Mouse (Mus musculus) heart, adult 2 months (tissue): ENCODE data around the gene Blm. TPM values are rescaled to one million over a fixed set of nuclear protein-coding genes. Genes with fewer than 3 reads are reported as not detected.
A peak's percentile ranks its signal among the peaks of the same experiment; 100 is the strongest.

Source experiments
- DNase-seq, 2 experiments: peaks; one replicate each; pipeline ENCODE4 v3.0.0; 2021
- H3K27ac ChIP-seq: fragments of 200-600 bp; 2 replicates; pipeline ENCODE4 v1.8.1; 2022
- H3K27me3 ChIP-seq: fragments of 200-500 bp; 2 replicates; pipeline ENCODE4 v1.6.1; 2012; ENCODE audit warnings: mild to moderate bottlenecking, low read length, inconsistent platforms, mixed read lengths; ENCODE audit not compliant: control insufficient read depth, insufficient read depth
- H3K36me3 ChIP-seq: fragments of 200-500 bp; 2 replicates; pipeline ENCODE4 v1.6.1; 2012; ENCODE audit warnings: low read length, inconsistent platforms; ENCODE audit not compliant: control insufficient read depth, insufficient read depth
- H3K4me1 ChIP-seq: fragments of 200-500 bp; 2 replicates; pipeline ENCODE4 v1.6.1; 2011; ENCODE audit warnings: low read length; ENCODE audit not compliant: control insufficient read depth, insufficient read depth
- H3K4me3 ChIP-seq: fragments of 200-600 bp; 2 replicates; pipeline ENCODE4 v1.8.1; 2022
- H3K79me2 ChIP-seq: fragments of 200-500 bp; replicated peaks from 2 replicates; pipeline ENCODE4 v1.6.1; 2012; ENCODE audit warnings: mild to moderate bottlenecking, inconsistent platforms, low read length, moderate library complexity, mixed read lengths; ENCODE audit not compliant: control insufficient read depth, insufficient read depth
- H3K9ac ChIP-seq: fragments of 200-500 bp; 2 replicates; pipeline ENCODE4 v1.6.1; 2012; ENCODE audit warnings: low read depth, mild to moderate bottlenecking, control low read depth, inconsistent platforms, low read length, mixed read lengths
- CTCF ChIP-seq: fragments of 200-600 bp; IDR thresholded peaks from 2 replicates; pipeline ENCODE4 v1.8.1; 2022; ENCODE audit warnings: antibody characterized with exemption, mild to moderate bottlenecking, moderate library complexity
- EP300 ChIP-seq: fragments of 200-500 bp; IDR thresholded peaks from 2 replicates; pipeline ENCODE4 v1.6.1; 2011; ENCODE audit warnings: low read depth, low read length, control low read depth; ENCODE audit not compliant: insufficient read depth
- POLR2A ChIP-seq: fragments of 200-500 bp; IDR thresholded peaks from 2 replicates; pipeline ENCODE4 v1.6.1; 2011; ENCODE audit warnings: mild to moderate bottlenecking, low read depth, low read length, control low read depth; ENCODE audit not compliant: insufficient read depth
- WGBS: fragments of 180-500 bp; shearing (Covaris S2); methylation state at CpG from one replicate; pipeline ENCODE4 v1.1.7; 2018; 5-methylcytosine and 5-hydroxymethylcytosine counted together
- intact Hi-C: fragments of 180-260 bp; cut with DNase I; formaldehyde crosslinking; loops from one replicate; pipeline ENCODE4 v1.15.1; 2025
- polyA plus RNA-seq: library from polyadenylated mRNA; depleted of rRNA; stranded (reverse); fragments of >200 nt; gene quantifications from 2 replicates; pipeline ENCODE4 v1.2.3, GENCODE M21; 2012
- total RNA-seq, 2 experiments: library from RNA; stranded (reverse); gene quantifications; 2 replicates each; pipeline ENCODE4 v1.2.3; 2021

Gene Blm
- total and polyA plus RNA-seq, 3 experiments, result 0.59 to 1.3 (median 0.91) TPM

DNA sequence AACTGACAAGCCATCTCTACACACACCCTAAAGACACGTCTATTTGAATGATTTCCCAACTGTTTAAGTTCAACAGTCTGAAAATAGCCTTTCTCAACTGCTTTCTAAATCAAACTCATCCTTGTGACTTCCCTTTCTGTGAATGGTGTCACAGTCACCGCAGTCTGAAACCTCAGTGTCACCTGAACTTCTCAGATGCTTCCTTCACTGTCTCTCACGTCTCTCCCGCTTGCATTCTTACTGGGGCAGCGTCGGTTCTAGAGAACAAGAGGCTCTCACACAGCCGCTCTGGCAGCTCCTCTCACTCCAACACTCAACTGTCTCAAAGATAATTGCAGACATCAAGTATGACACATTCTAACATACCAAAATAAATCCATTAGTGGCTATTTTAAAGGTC lies 33.9 kb downstream of the Blm start:
- no peaks in the 10 kb centered on the region; the same call in 1 of the 2 replicates for H3K36me3 ChIP-seq
- DNase-seq, result no peak
- 50% methylated on average over 7 of the region's 7 CpGs for WGBS
- H3K4me3 ChIP-seq, result no peak overlapping the region
- intact Hi-C loops, result no loop called here
- no peaks in the 10 kb centered on the region; the same call in 1 of the 2 replicates for H3K4me1 ChIP-seq
- no peaks in the 10 kb centered on the region for H3K79me2 ChIP-seq
- TF ChIP-seq CTCF (no peak), POLR2A (no peak), EP300 (no peak)
- H3K9ac ChIP-seq, result no peak overlapping the region
- no peaks in the 10 kb centered on the region for H3K27me3 ChIP-seq
- H3K27ac ChIP-seq, result no peak overlapping the region

DNA sequence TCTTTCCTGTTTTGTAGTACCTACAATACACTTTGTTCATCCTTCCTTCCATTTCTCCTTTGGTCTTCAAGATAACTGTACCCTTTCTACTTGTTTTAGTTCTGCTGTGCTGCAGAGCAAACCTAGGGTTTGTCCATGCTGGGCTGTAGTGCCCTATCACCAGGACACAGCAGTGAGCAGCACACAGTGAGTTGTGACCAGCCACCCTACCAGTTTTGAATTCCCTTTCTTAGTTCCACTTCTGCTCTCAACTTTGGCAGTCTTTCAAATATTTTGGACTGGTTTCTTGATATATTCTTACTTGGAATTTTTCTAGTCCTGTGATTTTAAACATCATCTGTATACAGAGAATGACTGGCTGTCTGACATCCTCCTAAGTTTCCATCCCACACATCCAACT lies 34.8 kb downstream of the Blm start:
- Histone ChIP-seq H3K9ac (no peak overlapping the region), H3K4me1 (no peaks in the 10 kb centered on the region; the same call in 1 of the 2 replicates), H3K27ac (no peak overlapping the region), H3K79me2 (no peaks in the 10 kb centered on the region), H3K4me3 (no peak overlapping the region), H3K36me3 (no peaks in the 10 kb centered on the region; the same call in 1 of the 2 replicates), H3K27me3 (no peaks in the 10 kb centered on the region)
- intact Hi-C loops, result no loop called here
- no peak for TF ChIP-seq CTCF
- no peak for TF ChIP-seq EP300
- no peak for TF ChIP-seq POLR2A
- DNase-seq, result no peak

DNA sequence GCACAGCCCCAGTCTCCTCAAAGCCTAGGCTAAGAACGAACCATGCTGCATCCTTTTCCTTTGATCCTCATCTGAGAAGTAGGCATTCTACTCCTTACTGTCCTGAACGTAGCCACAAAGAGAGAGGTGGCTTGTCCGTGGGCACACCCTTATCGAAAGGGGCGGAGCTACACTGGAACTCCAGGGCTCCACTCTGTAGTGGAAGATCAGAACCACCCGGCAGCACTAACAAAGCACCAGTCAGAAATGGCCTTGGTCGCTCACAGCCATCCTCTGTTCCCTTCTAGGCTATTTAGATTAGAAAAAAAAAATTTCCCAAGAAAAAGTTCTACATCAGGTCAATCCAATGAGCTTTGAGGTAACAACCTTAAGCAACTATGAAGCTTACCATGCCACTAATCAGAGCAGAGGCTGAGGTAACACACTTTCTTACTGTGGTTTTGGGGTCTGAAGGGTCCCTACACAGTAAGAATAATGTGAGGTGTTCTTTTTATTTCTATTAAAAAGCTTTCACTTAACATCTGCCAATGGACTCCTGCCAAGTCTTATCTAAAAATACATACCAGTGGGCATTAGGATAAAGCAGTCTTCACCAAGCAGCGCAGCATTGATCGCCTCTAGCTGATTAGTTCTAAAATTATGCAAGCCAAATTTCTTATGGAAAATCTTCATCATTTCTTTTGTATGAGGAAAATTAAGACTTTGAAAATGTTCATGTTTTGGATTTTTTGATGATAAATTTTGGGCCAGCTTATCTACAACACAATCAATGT lies 35.5 kb downstream of the Blm start:
- H3K27ac ChIP-seq, result no peak overlapping the region
- H3K4me1 ChIP-seq, result no peaks in the 10 kb centered on the region; the same call in 1 of the 2 replicates
- H3K27me3 ChIP-seq, result no peaks in the 10 kb centered on the region
- H3K4me3 ChIP-seq, result no peak overlapping the region
- WGBS, result 81% methylated on average over 9 of the region's 9 CpGs
- no peaks in the 10 kb centered on the region; the same call in 1 of the 2 replicates for H3K36me3 ChIP-seq
- no peak for DNase-seq
- intact Hi-C loops, result no loop called here
- no peak for TF ChIP-seq POLR2A
- TF ChIP-seq EP300, result no peak
- TF ChIP-seq CTCF, result no peak
- H3K79me2 ChIP-seq, result no peaks in the 10 kb centered on the region
- no peak overlapping the region for H3K9ac ChIP-seq

GRCm38 (mm10) chr7:80496656-80497055 lies 38.3 kb downstream of the Blm start:
- intact Hi-C loops, result no loop called here
- no peak for DNase-seq
- no peaks in the 10 kb centered on the region; the same call in 1 of the 2 replicates for H3K4me1 ChIP-seq

DNA sequence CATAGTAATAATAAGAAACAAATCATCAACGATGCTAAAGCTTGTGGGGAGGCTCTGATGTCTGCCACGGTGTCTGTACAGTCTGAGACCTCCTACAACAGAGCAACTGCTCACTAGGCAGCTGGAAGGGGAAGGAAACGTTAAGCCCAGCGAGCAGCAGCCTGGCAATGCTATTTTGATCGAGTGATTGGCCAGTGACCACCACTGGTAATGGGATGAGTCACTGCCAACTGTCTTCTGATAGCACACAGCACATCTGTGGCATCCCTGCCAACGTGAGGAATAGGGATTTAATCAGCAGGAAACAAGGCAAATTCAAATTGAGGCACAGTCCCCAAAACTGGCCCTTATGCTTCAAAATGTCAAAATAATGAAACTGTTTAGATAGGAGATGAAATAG lies 39.7 kb downstream of the Blm start:
- peak in 1 of 2 experiments; percentile 5 for DNase-seq
- 51% methylated on average over 6 of the region's 6 CpGs for WGBS
- Histone ChIP-seq H3K27ac (no peak overlapping the region), H3K4me1 (no peaks in the 10 kb centered on the region; the same call in 1 of the 2 replicates), H3K9ac (no peak overlapping the region), H3K4me3 (no peak overlapping the region), H3K79me2 (no peaks in the 10 kb centered on the region), H3K27me3 (no peaks in the 10 kb centered on the region), H3K36me3 (no peaks in the 10 kb centered on the region; the same call in 1 of the 2 replicates)
- intact Hi-C loops, result no loop called here
- TF ChIP-seq POLR2A (no peak), CTCF (no peak), EP300 (no peak)

More at GRCm38 (mm10) chr7:80496656-80497055, 38.3 kb downstream of the Blm start:
- H3K9ac ChIP-seq, result no peak overlapping the region
- H3K27ac ChIP-seq, result no peak overlapping the region
- H3K4me3 ChIP-seq, result no peak overlapping the region
- no peak for TF ChIP-seq POLR2A
- TF ChIP-seq EP300, result no peak
- TF ChIP-seq CTCF, result no peak
- no peaks in the 10 kb centered on the region; the same call in 1 of the 2 replicates for H3K36me3 ChIP-seq
- no peaks in the 10 kb centered on the region for H3K79me2 ChIP-seq
- H3K27me3 ChIP-seq, result no peaks in the 10 kb centered on the region
- 90% methylated on average over 3 of the region's 3 CpGs for WGBS

- H3K4me3 ChIP-seq, result no peak overlapping the region
- 91% methylated on average over 3 of the region's 3 CpGs for WGBS
- no peak overlapping the region for H3K27ac ChIP-seq
- no peaks in the 10 kb centered on the region; the same call in 1 of the 2 replicates for H3K36me3 ChIP-seq
- no peak for DNase-seq
- no peaks in the 10 kb centered on the region for H3K79me2 ChIP-seq
- TF ChIP-seq CTCF (no peak), EP300 (no peak), POLR2A (no peak)
- H3K27me3 ChIP-seq, result no peaks in the 10 kb centered on the region
- intact Hi-C loops, result no loop called here
- no peak overlapping the region for H3K9ac ChIP-seq
- no peaks in the 10 kb centered on the region; the same call in 1 of the 2 replicates for H3K4me1 ChIP-seq
Measured at GRCm38 (mm10) chr7:80491995-80492394, 42.9 kb downstream of the Blm start.
